ENCODE assay signal across 8 mouse cellular contexts in genomic region chrX:12089353-12090081, GRCm38 (mm10).
DNase-seq lines count a peak whose midpoint lies in the region; ATAC-seq lines count a peak whose summit lies in the region.

No protein-coding gene starts in this region.

- H3K4me1 ChIP-seq in liver, embryonic 15.5 days (replicated peaks), result peaks cover 64% of the 10 kb centered on the region
- H3K4me1 ChIP-seq in neural tube, embryonic 11.5 days (ENCODE audit: control insufficient read depth, insufficient read depth, low read length), result peaks cover 22% of the 10 kb centered on the region; the same call in 1 of the 2 replicates

- WGBS in liver, embryonic 15.5 days (ENCODE audit: insufficient replicate concordance), result 2% methylated on average over 51 of the region's 52 CpGs
- 2% methylated on average over 50 of the region's 52 CpGs for WGBS in neural tube, embryonic 11.5 days

- peak overlapping the region; percentile 61; the same call in 1 of the 2 replicates for H3K4me3 ChIP-seq in liver, embryonic 15.5 days (replicated peaks)
- peak overlapping the region; percentile 44; the same call in 1 of the 2 replicates for H3K4me3 ChIP-seq in neural tube, embryonic 11.5 days (ENCODE audit: low read depth, low read length)

- ATAC-seq in liver, embryonic 15.5 days (ENCODE audit: insufficient read depth), result no peak
- peak; percentile 28 for ATAC-seq in neural tube, embryonic 11.5 days (ENCODE audit: insufficient read depth, low FRiP score, low TSS enrichment)

- no peak overlapping the region for H3K9ac ChIP-seq in liver, embryonic 15.5 days
- H3K9ac ChIP-seq in neural tube, embryonic 11.5 days (ENCODE audit: low read length), result peak overlapping the region; percentile 14; the same call in 1 of the 2 replicates

- H3K27me3 ChIP-seq in liver, embryonic 15.5 days, result peaks cover 100% of the 10 kb centered on the region
- H3K27me3 ChIP-seq in neural tube, embryonic 11.5 days (ENCODE audit: control insufficient read depth, insufficient read depth, low read length), result peaks cover 69% of the 10 kb centered on the region

- DNase-seq in layer of hippocampus, postnatal 10 days (ENCODE audit: low spot score in 2 of 2), result peak; percentile 28 to 51
- no peak for DNase-seq in layer of hippocampus, adult 9-10 months (ENCODE audit: low spot score)
- peak; percentile 49 to 51 for DNase-seq in cerebellum, postnatal 25 days
- peak; percentile 34 to 35 for DNase-seq in gastrocnemius, postnatal 4 days (ENCODE audit: low spot score in 2 of 2)
- peak; percentile 69 for DNase-seq in kidney, adult 11 months
- DNase-seq in neural tube, embryonic 11.5 days (ENCODE audit: low spot score), result peak; percentile 69
- peak; percentile 54 for DNase-seq in testis, postnatal 10 days (ENCODE audit: low spot score)

- H3K4me2 ChIP-seq in liver, embryonic 15.5 days, result peak overlapping the region; percentile 84
- peak overlapping the region; percentile 82 for H3K4me2 ChIP-seq in neural tube, embryonic 11.5 days (ENCODE audit: low read depth)

- H3K36me3 ChIP-seq in liver, embryonic 15.5 days (replicated peaks), result no peaks in the 10 kb centered on the region
- H3K36me3 ChIP-seq in neural tube, embryonic 11.5 days (ENCODE audit: control insufficient read depth, insufficient read depth, low read length), result no peaks in the 10 kb centered on the region

- no peaks in the 10 kb centered on the region for H3K9me3 ChIP-seq in liver, embryonic 15.5 days (replicated peaks)
- H3K9me3 ChIP-seq in neural tube, embryonic 11.5 days (ENCODE audit: control insufficient read depth, low read length), result no peaks in the 10 kb centered on the region

- H3K27ac ChIP-seq in liver, embryonic 15.5 days (replicated peaks), result no peak overlapping the region
- peak overlapping the region; percentile 89 for H3K27ac ChIP-seq in neural tube, embryonic 11.5 days (ENCODE audit: low read depth, low read length)
